Mouse (Mus musculus): ENCODE results near the gene Plekho1. TPM values are rescaled to one million over a fixed set of nuclear protein-coding genes. Genes with fewer than 3 reads are reported as not detected.

Gene Plekho1
- polyA plus RNA-seq, 1 experiment = 82.7 TPM

DNA sequence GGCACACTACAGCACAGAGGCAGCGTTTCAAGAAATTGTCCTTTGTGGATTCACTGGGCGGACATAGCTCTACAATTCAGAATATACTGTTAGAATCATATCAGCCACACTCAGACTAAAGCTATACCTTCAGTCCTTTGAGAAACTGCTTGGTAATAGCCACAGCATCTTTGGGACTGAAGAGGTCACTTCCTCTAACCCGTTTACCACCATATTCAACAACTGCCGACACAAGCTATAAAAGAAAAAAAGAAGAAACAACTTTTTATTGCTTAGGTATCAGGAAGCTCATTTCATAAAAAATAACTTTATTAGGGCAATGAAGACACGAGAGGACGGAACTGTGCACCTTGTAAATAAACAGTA is 36.8 kb upstream of the Plekho1 start:
- no peak for DNase-seq
- WGBS = 73% methylated on average over 6 of the region's 6 CpGs
- Histone ChIP-seq H3K4me3 (replicated peaks; ENCODE audit: extremely low read depth, low read depth, low read length) (no peak overlapping the region), H3K4me1 (ENCODE audit: control insufficient read depth, insufficient read depth, low read length) (no peaks in the 10 kb centered on the region)
- TF ChIP-seq POLR2A (IDR thresholded peaks at IDR 0.05; ENCODE audit: borderline replicate concordance, extremely low read depth, low read depth, low read length) (no peak), CTCF (IDR thresholded peaks at IDR 0.05; ENCODE audit: insufficient read depth, low read length) (no peak)

DNA sequence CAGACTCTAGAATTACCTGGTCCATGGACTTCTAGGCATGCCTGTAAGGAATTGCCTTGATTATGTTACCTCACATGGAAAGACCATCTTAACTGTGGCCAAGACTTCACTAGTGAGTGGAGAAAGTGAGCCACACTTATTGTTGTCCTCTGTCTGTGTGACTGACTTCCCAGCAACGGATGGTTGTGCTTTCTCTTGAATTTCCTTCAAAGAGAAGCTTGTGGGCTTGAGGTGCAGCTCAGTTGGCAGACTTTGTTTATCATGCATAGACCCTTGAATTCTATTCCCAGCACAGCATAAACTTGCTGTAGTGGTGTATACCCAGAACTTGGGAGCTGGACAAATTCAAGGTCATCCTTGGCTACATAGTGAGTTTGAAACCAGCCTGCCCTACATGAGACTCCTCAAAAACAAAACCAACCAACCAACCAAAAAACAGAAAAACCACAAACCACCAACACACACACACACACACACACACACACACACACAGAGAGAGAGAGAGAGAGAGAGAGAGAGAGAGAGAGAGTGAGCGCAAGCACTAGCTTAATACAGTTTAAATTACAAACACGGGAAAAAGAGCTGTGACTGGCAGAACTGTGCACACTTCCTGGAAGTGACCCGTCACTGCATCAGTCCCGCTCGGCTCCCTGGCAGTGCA is 36.3 kb upstream of the Plekho1 start:
- Histone ChIP-seq H3K4me3 (replicated peaks; ENCODE audit: extremely low read depth, low read depth, low read length) (no peak overlapping the region), H3K4me1 (ENCODE audit: control insufficient read depth, insufficient read depth, low read length) (no peaks in the 10 kb centered on the region)
- WGBS = 59% methylated on average over 6 of the region's 6 CpGs
- TF ChIP-seq CTCF (IDR thresholded peaks at IDR 0.05; ENCODE audit: insufficient read depth, low read length) = no peak
- no peak for TF ChIP-seq POLR2A (IDR thresholded peaks at IDR 0.05; ENCODE audit: borderline replicate concordance, extremely low read depth, low read depth, low read length)
- no peak for DNase-seq

DNA sequence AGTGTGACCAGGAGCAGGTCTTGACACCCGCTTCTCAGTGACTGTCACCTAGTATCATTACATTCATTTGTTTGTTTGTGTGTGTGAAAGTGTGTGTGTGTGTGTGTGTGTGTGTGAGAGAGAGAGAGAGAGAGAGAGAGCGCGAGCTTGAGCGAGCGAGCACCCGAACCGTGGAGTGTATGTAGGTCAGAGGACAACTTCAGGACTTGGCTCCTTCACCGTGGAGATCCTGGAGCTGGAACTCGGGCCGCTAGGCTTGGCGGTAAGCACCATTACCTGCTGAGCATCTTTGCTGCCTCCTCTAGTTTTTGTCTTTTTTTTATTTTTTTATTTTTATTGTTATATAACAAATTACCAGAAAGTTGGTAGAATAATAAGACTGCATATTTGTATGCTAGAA is 34.0 kb upstream of the Plekho1 start:
- H3K4me3 ChIP-seq (replicated peaks; ENCODE audit: extremely low read depth, low read depth, low read length) = no peak overlapping the region
- TF ChIP-seq POLR2A (IDR thresholded peaks at IDR 0.05; ENCODE audit: borderline replicate concordance, extremely low read depth, low read depth, low read length) (no peak), CTCF (IDR thresholded peaks at IDR 0.05; ENCODE audit: insufficient read depth, low read length) (no peak)
- no peaks in the 10 kb centered on the region for H3K4me1 ChIP-seq (ENCODE audit: control insufficient read depth, insufficient read depth, low read length)
- no peak for DNase-seq
- 93% methylated on average over 11 of the region's 11 CpGs for WGBS

DNA sequence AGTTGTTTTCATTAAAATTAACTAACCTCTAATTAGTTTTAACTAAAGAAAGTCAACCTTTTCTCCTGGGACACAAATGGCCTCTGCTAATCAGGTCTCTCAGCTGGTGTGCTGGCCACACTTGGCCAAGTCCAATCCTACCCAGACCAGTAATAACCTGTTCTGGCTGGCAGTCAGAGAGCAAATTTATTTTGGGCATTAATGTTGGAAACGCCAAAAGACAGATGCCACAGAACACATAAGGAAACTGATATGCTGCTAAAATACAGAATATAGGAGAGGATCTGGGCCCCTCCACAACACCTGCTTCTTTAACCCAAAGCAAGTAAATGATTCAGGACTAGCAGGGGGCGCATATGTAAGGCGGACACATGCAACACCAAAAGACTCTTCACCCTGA is 33.5 kb upstream of the Plekho1 start:
- no peak for DNase-seq
- 87% methylated on average over 3 of the region's 3 CpGs for WGBS

DNA sequence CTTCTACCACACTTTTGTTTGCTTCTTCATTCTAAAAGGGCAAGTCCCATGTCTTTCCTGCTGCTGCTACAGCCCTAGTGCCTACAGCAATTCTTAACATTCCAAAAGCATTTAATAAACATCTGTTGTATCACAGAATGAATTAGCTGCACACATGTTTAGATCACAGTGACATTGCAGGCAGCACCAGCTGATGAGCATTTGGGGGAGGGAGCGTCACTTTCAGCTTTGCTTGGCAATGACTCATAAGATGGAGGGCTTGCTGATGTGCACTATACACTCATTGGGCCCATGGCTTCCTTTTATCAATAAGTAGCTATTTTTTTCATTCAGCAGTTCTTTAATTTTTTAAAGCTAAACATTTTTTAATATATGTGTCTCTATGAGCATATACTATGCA is 32.1 kb upstream of the Plekho1 start:
- Histone ChIP-seq H3K4me3 (replicated peaks; ENCODE audit: extremely low read depth, low read depth, low read length) (no peak overlapping the region), H3K4me1 (ENCODE audit: control insufficient read depth, insufficient read depth, low read length) (no peaks in the 10 kb centered on the region)
- TF ChIP-seq POLR2A (IDR thresholded peaks at IDR 0.05; ENCODE audit: borderline replicate concordance, extremely low read depth, low read depth, low read length) (no peak), CTCF (IDR thresholded peaks at IDR 0.05; ENCODE audit: insufficient read depth, low read length) (no peak)
- DNase-seq = no peak
- 85% methylated on average over 1 of the region's 1 CpGs for WGBS

More for the DNA sequence above, 33.5 kb upstream of the Plekho1 start:
- H3K4me3 ChIP-seq (replicated peaks; ENCODE audit: extremely low read depth, low read depth, low read length) = no peak overlapping the region
- TF ChIP-seq POLR2A (IDR thresholded peaks at IDR 0.05; ENCODE audit: borderline replicate concordance, extremely low read depth, low read depth, low read length) (no peak), CTCF (IDR thresholded peaks at IDR 0.05; ENCODE audit: insufficient read depth, low read length) (no peak)
- no peaks in the 10 kb centered on the region for H3K4me1 ChIP-seq (ENCODE audit: control insufficient read depth, insufficient read depth, low read length)

DNA sequence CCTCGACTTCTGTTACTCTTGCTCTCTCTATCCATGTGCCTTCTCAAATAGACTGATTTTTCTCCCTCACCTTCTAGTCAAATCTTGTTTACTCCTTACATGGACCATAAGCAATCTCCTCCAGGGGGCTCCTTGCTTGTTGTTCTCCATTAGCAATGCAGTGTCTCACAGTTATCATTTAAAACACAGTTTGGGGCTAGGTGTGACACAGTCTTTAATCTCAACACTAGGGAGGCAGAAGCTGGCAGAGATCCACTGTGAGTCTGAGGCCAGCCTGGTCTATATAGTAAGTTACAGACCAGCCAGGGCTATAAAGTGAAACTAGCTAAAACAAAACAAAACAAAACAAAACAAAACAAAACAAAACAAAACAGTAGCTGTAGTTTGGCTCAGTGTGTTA is 31.3 kb upstream of the Plekho1 start:
- H3K4me1 ChIP-seq (ENCODE audit: control insufficient read depth, insufficient read depth, low read length) = no peaks in the 10 kb centered on the region
- DNase-seq = no peak
- 80% methylated on average over 1 of the region's 1 CpGs for WGBS
- TF ChIP-seq CTCF (IDR thresholded peaks at IDR 0.05; ENCODE audit: insufficient read depth, low read length) (no peak), POLR2A (IDR thresholded peaks at IDR 0.05; ENCODE audit: borderline replicate concordance, extremely low read depth, low read depth, low read length) (no peak)
- H3K4me3 ChIP-seq (replicated peaks; ENCODE audit: extremely low read depth, low read depth, low read length) = no peak overlapping the region

DNA sequence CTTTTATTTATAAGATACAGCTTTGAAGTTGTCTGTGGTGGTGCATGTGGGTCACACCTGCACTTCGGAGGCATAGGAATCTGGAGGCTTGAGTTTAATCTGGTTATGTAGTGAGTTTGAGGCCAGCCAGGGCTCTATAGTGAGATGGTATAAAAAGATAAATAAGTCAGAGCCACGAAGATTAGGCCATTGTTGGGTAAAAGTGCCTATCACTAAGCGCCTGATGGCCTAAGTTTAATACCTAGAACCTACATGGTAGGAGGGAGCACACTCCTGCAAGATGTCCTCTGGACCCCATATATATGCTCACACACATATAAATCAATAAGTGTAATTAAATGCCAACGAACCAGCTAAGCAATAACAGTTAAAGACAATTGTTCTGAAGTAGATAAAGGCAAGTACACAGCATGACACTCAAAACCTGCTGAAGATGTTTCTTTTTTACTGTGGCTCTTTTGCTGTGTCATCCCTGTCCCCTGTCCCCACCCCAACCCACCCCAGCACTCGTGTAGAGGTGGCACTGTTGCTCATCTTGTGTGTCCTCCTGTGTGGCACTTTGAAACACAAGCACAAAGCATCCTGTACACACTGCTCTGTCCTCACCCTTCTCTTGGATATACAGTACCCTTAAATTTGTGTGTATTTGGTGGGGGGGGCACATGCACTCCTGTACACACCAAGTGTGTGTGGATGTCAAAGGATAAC is 25.8 kb upstream of the Plekho1 start:
- Histone ChIP-seq H3K4me1 (ENCODE audit: control insufficient read depth, insufficient read depth, low read length) (no peaks in the 10 kb centered on the region), H3K4me3 (replicated peaks; ENCODE audit: extremely low read depth, low read depth, low read length) (no peak overlapping the region)
- 73% methylated on average over 5 of the region's 5 CpGs for WGBS
- TF ChIP-seq CTCF (IDR thresholded peaks at IDR 0.05; ENCODE audit: insufficient read depth, low read length) (no peak), POLR2A (IDR thresholded peaks at IDR 0.05; ENCODE audit: borderline replicate concordance, extremely low read depth, low read depth, low read length) (no peak)
- DNase-seq = no peak

DNA sequence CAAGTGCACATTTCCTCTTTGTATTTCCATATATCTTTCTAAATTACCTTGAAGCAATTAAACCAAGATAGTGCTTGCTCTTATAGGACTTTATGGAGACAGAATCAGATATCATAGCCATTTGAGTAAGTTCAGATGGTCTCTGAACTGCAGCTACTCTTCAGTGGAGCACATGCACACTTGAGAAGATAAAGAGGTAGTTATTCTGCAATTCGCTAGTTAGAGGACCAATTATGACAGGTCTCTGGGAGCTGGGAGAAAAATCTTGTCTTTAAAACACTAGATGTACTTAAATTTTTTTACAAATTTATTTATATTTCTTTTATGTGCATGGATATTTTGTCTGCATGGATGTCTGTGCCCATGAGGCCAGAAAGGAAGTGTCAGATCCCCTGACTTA is 24.9 kb upstream of the Plekho1 start:
- TF ChIP-seq CTCF (IDR thresholded peaks at IDR 0.05; ENCODE audit: insufficient read depth, low read length) = no peak
- TF ChIP-seq POLR2A (IDR thresholded peaks at IDR 0.05; ENCODE audit: borderline replicate concordance, extremely low read depth, low read depth, low read length) = no peak
- Histone ChIP-seq H3K4me1 (ENCODE audit: control insufficient read depth, insufficient read depth, low read length) (no peaks in the 10 kb centered on the region), H3K4me3 (replicated peaks; ENCODE audit: extremely low read depth, low read depth, low read length) (no peak overlapping the region)
- no peak for DNase-seq
- 83% methylated on average over 1 of the region's 1 CpGs for WGBS

DNA sequence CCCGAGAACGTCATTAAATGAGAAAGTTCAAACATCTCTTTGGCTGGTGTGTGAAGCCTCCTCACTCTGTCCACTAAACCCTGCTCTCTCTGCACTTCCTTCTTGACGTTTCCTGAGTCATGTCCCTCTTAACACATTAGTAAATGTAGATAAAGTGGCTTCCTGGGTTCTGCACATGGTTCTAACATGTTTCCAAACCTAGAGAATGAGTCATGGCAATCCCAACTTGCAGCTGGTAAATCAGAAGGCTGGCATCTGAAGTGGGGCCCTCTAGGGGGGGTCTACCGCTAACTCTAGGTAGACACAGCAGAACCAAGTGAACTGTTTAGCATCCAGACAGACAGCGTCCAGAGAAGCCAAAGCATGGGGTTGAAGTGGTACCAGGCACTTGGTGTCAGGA is 21.7 kb upstream of the Plekho1 start:
- Histone ChIP-seq H3K4me1 (ENCODE audit: control insufficient read depth, insufficient read depth, low read length) (no peaks in the 10 kb centered on the region), H3K4me3 (replicated peaks; ENCODE audit: extremely low read depth, low read depth, low read length) (no peak overlapping the region)
- TF ChIP-seq POLR2A (IDR thresholded peaks at IDR 0.05; ENCODE audit: borderline replicate concordance, extremely low read depth, low read depth, low read length) (no peak), CTCF (IDR thresholded peaks at IDR 0.05; ENCODE audit: insufficient read depth, low read length) (no peak)
- WGBS = 66% methylated on average over 5 of the region's 5 CpGs
- no peak for DNase-seq

Measured in lung, adult 2 months (tissue).